Mouse (Mus musculus) limb, embryonic 11.5 days (tissue): ENCODE results near the gene Slc34a2. TPM values are rescaled to one million over a fixed set of nuclear protein-coding genes. Genes with fewer than 3 reads are reported as not detected.

Experiments used
- ATAC-seq: fragments of 200-750 bp; cut with Nextera tagmentation; 2 replicates; pipeline ENCODE4 v1.8.0; 2017; ENCODE audit warnings: low read depth; ENCODE audit not compliant: insufficient number of reproducible peaks, low FRiP score, low TSS enrichment
- DNase-seq: peaks from one replicate; pipeline ENCODE4 v3.0.0-alpha.2; 2015; ENCODE audit warnings: low spot score
- H3K27ac ChIP-seq: fragments of 300-500 bp; sonication (generic); replicated peaks from 2 replicates; pipeline ENCODE4 v1.5.1; 2014; ENCODE audit warnings: low read depth, mild to moderate bottlenecking, low read length
- H3K27me3 ChIP-seq: fragments of 300-500 bp; sonication (generic); 2 replicates; pipeline ENCODE4 v1.6.1; 2014; ENCODE audit warnings: mild to moderate bottlenecking, low read length, mixed read lengths; ENCODE audit not compliant: control insufficient read depth, insufficient read depth
- H3K36me3 ChIP-seq: fragments of 300-500 bp; sonication (generic); 2 replicates; pipeline ENCODE4 v1.6.1; 2014; ENCODE audit warnings: mild to moderate bottlenecking, low read length, moderate library complexity, mixed read lengths; ENCODE audit not compliant: control insufficient read depth, insufficient read depth
- H3K4me1 ChIP-seq: fragments of 300-500 bp; sonication (generic); 2 replicates; pipeline ENCODE4 v1.6.1; 2014; ENCODE audit warnings: low read length, mixed read lengths; ENCODE audit not compliant: control insufficient read depth, insufficient read depth
- H3K4me2 ChIP-seq: fragments of 300-500 bp; sonication (generic); 2 replicates; pipeline ENCODE4 v1.6.1; 2014; ENCODE audit warnings: low read depth, mild to moderate bottlenecking, moderate library complexity; ENCODE audit not compliant: severe bottlenecking
- H3K4me3 ChIP-seq: fragments of 300-500 bp; sonication (generic); 2 replicates; pipeline ENCODE4 v1.5.1; 2014; ENCODE audit warnings: low read depth, low read length
- H3K9ac ChIP-seq: fragments of 300-500 bp; sonication (generic); 2 replicates; pipeline ENCODE4 v1.6.1; 2014; ENCODE audit warnings: mild to moderate bottlenecking, low read length
- H3K9me3 ChIP-seq: fragments of 300-500 bp; sonication (generic); 2 replicates; pipeline ENCODE4 v1.6.1; 2016; ENCODE audit warnings: low read length; ENCODE audit not compliant: control insufficient read depth
- WGBS: fragments of 180-500 bp; shearing (Covaris S2); extraction: QIAGEN DNeasy Blood & Tissue Kit; methylation state at CpG from one replicate; pipeline ENCODE4 v1.1.7; 2014; 5-methylcytosine and 5-hydroxymethylcytosine counted together
- polyA plus RNA-seq: library from polyadenylated mRNA; unstranded; fragments of >200 nt; fragmentation: Nextera tagmentation; extraction: Ambion mirVana; gene quantifications from 2 replicates; pipeline ENCODE4 v1.2.1, GENCODE M21; 2014

Slc34a2 gene
- polyA plus RNA-seq, result not detected in 2 replicates

DNA sequence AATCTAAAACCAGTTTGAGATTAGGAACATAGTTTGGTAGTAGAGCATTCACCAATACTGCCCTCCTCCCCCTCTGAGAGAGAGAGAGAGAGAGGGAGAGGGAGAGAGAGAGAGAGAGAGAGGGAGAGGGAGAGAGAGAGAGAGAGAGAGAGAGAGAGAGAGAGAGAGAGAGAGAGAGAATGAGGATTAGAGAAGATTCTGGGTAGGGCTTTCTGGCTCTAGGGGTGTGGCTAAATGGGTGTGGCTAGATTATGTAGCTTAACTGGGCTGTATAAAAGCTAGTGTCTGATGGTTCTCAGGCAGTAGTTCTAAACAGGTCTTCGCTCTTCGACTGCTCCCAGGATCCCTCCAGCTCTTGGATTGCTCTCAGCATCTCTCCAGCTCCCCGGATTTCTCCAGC lies at the start of gene Slc34a2:
Slc34a2 (plus strand) TSS at position 301 of the 400 bp plus-strand sequence.
- no peak within 1 kb of the TSS for H3K9ac ChIP-seq
- no peaks in the 10 kb centered on the region for H3K27me3 ChIP-seq
- no peaks in the 10 kb centered on the region for H3K36me3 ChIP-seq
- DNase-seq (no peak), ATAC-seq (no peak)
- no peak within 1 kb of the TSS for H3K4me3 ChIP-seq
- H3K4me2 ChIP-seq, result no peak within 1 kb of the TSS
- no peaks in the 10 kb centered on the region for H3K9me3 ChIP-seq
- no peaks in the 10 kb centered on the region for H3K4me1 ChIP-seq
- H3K27ac ChIP-seq, result no peak within 1 kb of the TSS
- WGBS, result 100% methylated on average over 3 of the region's 3 CpGs

DNA sequence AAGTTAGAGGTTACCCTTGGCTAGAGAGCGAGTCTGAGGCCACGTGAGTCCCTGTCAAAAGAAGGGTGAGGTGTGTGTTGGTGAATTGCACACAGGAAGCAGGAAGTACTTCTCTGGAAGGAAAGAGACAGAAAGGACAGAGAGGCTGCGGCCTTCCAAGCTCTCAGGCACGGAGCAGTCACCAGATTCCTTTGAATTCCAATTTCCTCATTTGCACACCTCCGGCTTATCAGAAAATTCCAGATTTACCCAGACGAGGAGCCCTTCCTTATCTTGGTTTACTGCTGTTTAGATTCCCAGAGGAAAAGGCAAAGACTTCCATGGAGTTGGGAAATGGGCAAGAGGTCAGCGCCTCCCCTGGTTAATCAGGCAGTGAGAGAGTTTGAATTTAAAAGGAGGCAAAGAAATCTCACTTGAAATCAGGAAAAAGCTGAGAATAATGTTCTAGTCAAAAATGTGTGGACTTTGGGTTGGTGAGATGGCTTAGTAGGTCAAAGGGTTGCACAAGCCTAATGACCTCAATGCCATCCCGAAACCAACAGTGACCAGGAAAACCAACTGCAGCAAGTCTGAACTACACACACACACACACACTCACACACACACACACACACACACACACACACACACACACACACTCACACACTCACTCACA lies 47.1 kb upstream of the Slc34a2 start:
- Histone ChIP-seq H3K4me1 (no peaks in the 10 kb centered on the region), H3K4me3 (no peak overlapping the region), H3K27me3 (no peaks in the 10 kb centered on the region), H3K9me3 (no peaks in the 10 kb centered on the region), H3K9ac (no peak overlapping the region), H3K4me2 (no peak overlapping the region), H3K27ac (no peak overlapping the region), H3K36me3 (no peaks in the 10 kb centered on the region)
- ATAC-seq, result no peak
- no peak for DNase-seq
- WGBS, result 71% methylated on average over 8 of the region's 8 CpGs

GRCm38 (mm10) chr5:52992210-52992897 lies 45.5 kb upstream of the Slc34a2 start:
- Histone ChIP-seq H3K27me3 (no peaks in the 10 kb centered on the region), H3K4me3 (no peak overlapping the region), H3K4me2 (no peak overlapping the region), H3K36me3 (no peaks in the 10 kb centered on the region), H3K27ac (no peak overlapping the region), H3K9me3 (no peaks in the 10 kb centered on the region), H3K9ac (no peak overlapping the region), H3K4me1 (no peaks in the 10 kb centered on the region)
- ATAC-seq, result no peak
- no peak for DNase-seq
- WGBS, result 91% methylated on average over 11 of the region's 11 CpGs

DNA sequence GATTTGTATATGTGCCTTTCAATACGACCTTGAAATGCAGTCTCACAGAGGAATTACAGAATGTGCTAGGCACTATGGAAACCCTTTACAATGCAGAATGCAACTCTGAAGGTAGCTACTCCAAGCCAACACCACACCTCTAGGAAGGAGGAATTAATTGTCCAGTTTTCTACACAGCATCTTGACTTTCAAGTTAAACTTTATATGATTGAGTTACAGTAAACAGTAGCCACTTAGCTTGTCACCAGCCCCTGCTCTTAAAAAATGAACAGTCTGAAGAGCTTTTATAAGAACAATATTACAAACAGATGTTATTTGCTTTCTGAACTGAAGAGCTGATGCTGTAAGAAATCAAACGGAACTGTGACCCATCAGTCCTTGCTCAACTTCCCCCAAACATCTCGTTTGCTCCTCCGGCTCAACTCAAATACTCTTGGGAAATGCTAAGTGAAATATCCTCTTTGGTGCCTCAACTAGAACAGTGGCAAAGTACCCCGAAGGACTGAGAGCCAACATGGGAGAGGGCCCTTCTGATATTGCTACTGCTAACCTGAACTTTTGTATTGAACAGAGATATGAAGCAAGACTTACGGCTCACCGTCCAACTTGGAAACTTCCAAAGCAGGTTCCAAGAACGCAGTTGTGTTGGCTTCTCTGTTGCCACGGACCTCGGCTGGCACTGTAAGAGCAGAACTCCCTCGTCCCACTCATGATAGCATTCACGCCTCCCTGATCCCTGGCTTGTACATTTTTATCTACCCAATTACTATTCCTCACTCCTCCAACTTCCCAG lies 44.2 kb upstream of the Slc34a2 start:
- ATAC-seq (no peak), DNase-seq (no peak)
- Histone ChIP-seq H3K4me1 (no peaks in the 10 kb centered on the region), H3K27me3 (no peaks in the 10 kb centered on the region), H3K4me2 (no peak overlapping the region), H3K9me3 (no peaks in the 10 kb centered on the region), H3K9ac (no peak overlapping the region), H3K4me3 (no peak overlapping the region), H3K27ac (no peak overlapping the region), H3K36me3 (no peaks in the 10 kb centered on the region)
- 81% methylated on average over 12 of the region's 12 CpGs for WGBS

DNA sequence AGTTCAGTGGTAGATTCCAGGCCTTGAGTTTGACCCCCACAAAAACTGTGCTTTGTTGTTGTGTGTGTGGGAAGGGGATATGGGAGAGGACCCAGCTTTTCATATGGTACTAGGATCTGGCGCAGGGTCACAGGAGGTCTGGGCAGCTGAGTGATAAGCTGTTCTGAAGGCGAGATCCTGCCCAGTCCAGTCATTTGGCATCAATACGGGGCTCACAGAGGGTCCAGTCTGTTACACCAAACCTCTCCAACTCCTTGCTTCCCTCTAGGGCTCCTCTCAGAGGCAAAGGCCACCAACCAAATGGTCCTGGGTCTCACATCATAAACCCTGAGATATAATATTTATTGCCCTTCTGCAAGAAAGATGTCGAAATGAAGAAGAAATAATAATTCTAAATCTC lies 42.4 kb upstream of the Slc34a2 start:
- ATAC-seq, result no peak
- WGBS, result 88% methylated on average over 4 of the region's 4 CpGs
- Histone ChIP-seq H3K4me1 (no peaks in the 10 kb centered on the region), H3K9me3 (no peaks in the 10 kb centered on the region), H3K27me3 (no peaks in the 10 kb centered on the region), H3K4me2 (no peak overlapping the region), H3K36me3 (no peaks in the 10 kb centered on the region), H3K27ac (no peak overlapping the region), H3K9ac (no peak overlapping the region), H3K4me3 (no peak overlapping the region)
- DNase-seq, result no peak

- Histone ChIP-seq H3K4me2 (no peak overlapping the region), H3K9me3 (no peaks in the 10 kb centered on the region), H3K9ac (no peak overlapping the region), H3K27ac (no peak overlapping the region), H3K4me1 (no peaks in the 10 kb centered on the region), H3K27me3 (no peaks in the 10 kb centered on the region), H3K36me3 (no peaks in the 10 kb centered on the region), H3K4me3 (no peak overlapping the region)
- DNase-seq (no peak), ATAC-seq (no peak)
- WGBS, result 80% methylated on average over 3 of the region's 3 CpGs
Measured at GRCm38 (mm10) chr5:52996145-52996544, 41.7 kb upstream of the Slc34a2 start.

DNA sequence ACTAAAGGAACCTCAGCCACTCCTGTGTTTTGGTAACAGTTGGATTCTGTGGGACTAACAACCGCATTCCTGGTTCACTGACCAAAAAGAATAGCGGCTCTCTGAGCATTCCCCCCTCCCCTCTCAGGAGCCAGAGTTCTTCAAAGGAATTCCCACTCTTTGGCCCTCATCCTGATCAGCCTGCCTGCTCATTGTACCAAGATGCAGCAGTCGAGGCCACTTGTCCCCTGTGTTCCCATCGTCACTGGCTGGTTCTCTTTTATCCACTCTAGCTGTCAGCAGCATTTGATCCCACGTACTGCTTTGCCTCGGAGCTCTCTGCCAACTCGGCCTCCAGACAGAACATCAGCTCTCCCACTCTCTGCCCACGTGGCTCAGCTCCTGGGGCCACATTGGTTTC lies 41.3 kb upstream of the Slc34a2 start:
- Histone ChIP-seq H3K9me3 (no peaks in the 10 kb centered on the region), H3K27me3 (no peaks in the 10 kb centered on the region), H3K27ac (no peak overlapping the region), H3K4me1 (no peaks in the 10 kb centered on the region), H3K4me3 (no peak overlapping the region), H3K36me3 (no peaks in the 10 kb centered on the region), H3K9ac (no peak overlapping the region), H3K4me2 (no peak overlapping the region)
- no peak for ATAC-seq
- 61% methylated on average over 8 of the region's 8 CpGs for WGBS
- no peak for DNase-seq

DNA sequence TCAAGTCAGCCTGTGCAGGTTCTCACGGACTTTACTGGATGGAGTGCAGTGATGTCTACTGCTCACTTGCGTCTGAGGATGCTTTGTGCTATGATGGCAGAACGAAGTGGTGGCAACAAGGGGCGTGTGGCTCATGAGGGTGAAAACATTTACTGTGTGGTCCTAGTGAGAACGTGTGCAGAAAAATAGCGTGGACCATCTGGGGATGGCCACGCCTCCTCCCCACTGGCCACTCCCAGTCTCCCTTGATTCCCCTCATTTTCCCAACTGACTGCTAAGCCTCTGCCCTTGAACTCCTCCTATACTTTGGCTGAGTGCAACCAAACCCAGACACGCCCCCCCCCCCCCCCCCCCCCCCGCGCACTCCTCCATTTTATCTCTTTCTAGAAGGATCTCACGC lies 40.8 kb upstream of the Slc34a2 start:
- Histone ChIP-seq H3K4me2 (no peak overlapping the region), H3K27me3 (no peaks in the 10 kb centered on the region), H3K4me1 (no peaks in the 10 kb centered on the region), H3K27ac (no peak overlapping the region), H3K4me3 (no peak overlapping the region), H3K9me3 (no peaks in the 10 kb centered on the region), H3K9ac (no peak overlapping the region), H3K36me3 (no peaks in the 10 kb centered on the region)
- no peak for DNase-seq
- 81% methylated on average over 10 of the region's 11 CpGs for WGBS
- no peak for ATAC-seq
